Mouse (Mus musculus) ES-E14 (cell line): ENCODE measurements around the gene Rhd.

ENCODE experiments used
- CHD2 ChIP-seq: IDR thresholded peaks from 2 replicates; pipeline ENCODE4 v1.6.1; 2014; ENCODE audit warnings: mild to moderate bottlenecking, low read depth, low read length, inconsistent platforms
- HCFC1 ChIP-seq: IDR thresholded peaks from 2 replicates; pipeline ENCODE4 v1.6.1; 2012; ENCODE audit warnings: low read length, inconsistent platforms, borderline replicate concordance; ENCODE audit not compliant: insufficient read depth
- MAFK ChIP-seq: IDR thresholded peaks from 2 replicates; pipeline ENCODE4 v1.6.1; 2014; ENCODE audit warnings: mild to moderate bottlenecking, low read depth, low read length, inconsistent platforms; ENCODE audit not compliant: insufficient read depth
- ZC3H11A ChIP-seq: IDR thresholded peaks from 2 replicates; pipeline ENCODE4 v1.6.1; 2012; ENCODE audit warnings: low read depth, mild to moderate bottlenecking, inconsistent platforms, low read length, borderline replicate concordance
- ZNF384 ChIP-seq: IDR thresholded peaks from 2 replicates; pipeline ENCODE4 v1.6.1; 2012; ENCODE audit warnings: low read depth, low read length, inconsistent platforms

- no peak for TF ChIP-seq ZNF384
- no peak for TF ChIP-seq ZC3H11A
- no peak for TF ChIP-seq HCFC1
- TF ChIP-seq MAFK = no peak
- TF ChIP-seq CHD2 = no peak
Observed at GRCm38 (mm10) chr4:134897256-134897655, 32.9 kb downstream of the Rhd start.
